Mouse (Mus musculus): ENCODE data around the gene Sfta2. TPM values are rescaled to one million over a fixed set of nuclear protein-coding genes. Genes with fewer than 3 reads are reported as not detected.

The Sfta2 gene
- total and polyA plus RNA-seq, 3 experiments = not detected

DNA sequence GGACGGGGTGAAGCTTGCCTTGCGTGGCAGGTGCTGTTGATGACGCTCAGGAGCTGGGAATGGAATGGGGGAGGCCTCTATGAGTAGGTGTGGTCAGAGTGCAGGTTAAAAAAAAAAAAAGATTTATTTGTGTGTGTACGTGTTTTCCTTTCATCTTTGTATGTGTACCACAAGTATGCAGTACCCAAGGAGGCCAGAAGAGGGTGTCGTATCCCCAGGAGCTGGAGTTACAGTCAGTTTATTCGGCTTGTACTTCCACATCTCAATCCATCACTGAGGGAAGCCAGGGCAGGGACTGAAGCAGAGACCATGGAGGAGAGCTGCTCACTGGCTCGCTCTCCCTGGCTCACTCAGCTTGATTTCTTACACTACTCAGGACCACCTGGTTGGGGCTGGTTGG lies 29.9 kb upstream of the Sfta2 start:
- H3K4me3 ChIP-seq (ENCODE audit: low read depth, low read length) = no peak overlapping the region
- H3K9me3 ChIP-seq (replicated peaks) = no peaks in the 10 kb centered on the region; the same call in 1 of the 2 replicates
- TF ChIP-seq GATA1 (IDR thresholded peaks at IDR 0.05; ENCODE audit: borderline replicate concordance, low read length) (no peak), CTCF (IDR thresholded peaks at IDR 0.05; ENCODE audit: low read depth, low read length) (no peak), POLR2AphosphoS5 (IDR thresholded peaks at IDR 0.05; ENCODE audit: insufficient replicate concordance, low read depth, low read length) (no peak), TAL1 (conservative IDR thresholded peaks at IDR 0.05; ENCODE audit: low read depth, low read length) (no peak), GATA2 (IDR thresholded peaks at IDR 0.05; ENCODE audit: borderline replicate concordance, low read depth, low read length) (no peak)
- DNase-seq (ENCODE audit: low spot score) (no peak), ATAC-seq (ENCODE audit: extremely low read depth, insufficient number of reproducible peaks, low FRiP score, poor library complexity, severe bottlenecking) (no peak)
- H3K27me3 ChIP-seq (ENCODE audit: insufficient read depth, low read length) = peaks cover 25% of the 10 kb centered on the region
- H3K36me3 ChIP-seq (replicated peaks) = no peaks in the 10 kb centered on the region
- H3K4me1 ChIP-seq (ENCODE audit: insufficient read depth, low read depth, low read length) = no peaks in the 10 kb centered on the region

DNA sequence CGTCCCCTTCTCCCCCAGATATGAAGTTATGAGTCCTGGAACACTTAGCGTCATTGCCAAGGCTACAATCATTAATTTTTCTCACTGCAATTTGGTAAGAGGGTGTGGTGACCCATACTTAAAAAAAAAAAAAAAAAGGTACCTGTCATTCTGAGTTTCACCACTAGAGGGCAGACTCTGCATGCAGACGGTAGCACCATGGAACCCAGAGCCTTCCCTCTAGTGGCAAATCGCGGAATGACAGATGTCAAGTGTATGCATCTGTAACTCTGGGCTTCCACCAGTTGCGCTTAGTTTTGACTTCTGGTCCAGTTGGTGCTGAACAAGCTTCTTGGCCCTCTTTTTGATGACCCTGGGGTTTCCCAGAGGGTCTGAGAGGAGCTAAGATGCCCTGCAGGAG lies 23.1 kb upstream of the Sfta2 start:
- peak; percentile 26 for DNase-seq (ENCODE audit: low spot score)
- peaks cover 14% of the 10 kb centered on the region for H3K27me3 ChIP-seq (ENCODE audit: insufficient read depth, low read length)
- ATAC-seq (ENCODE audit: extremely low read depth, insufficient number of reproducible peaks, low FRiP score, poor library complexity, severe bottlenecking) = peak; percentile 34; the same call in 1 of the 2 replicates
- H3K9me3 ChIP-seq (replicated peaks) = no peaks in the 10 kb centered on the region
- TF ChIP-seq POLR2AphosphoS5 (IDR thresholded peaks at IDR 0.05; ENCODE audit: insufficient replicate concordance, low read depth, low read length) (no peak), CTCF (IDR thresholded peaks at IDR 0.05; ENCODE audit: low read depth, low read length) (peak; percentile 92), TAL1 (conservative IDR thresholded peaks at IDR 0.05; ENCODE audit: low read depth, low read length) (no peak), GATA2 (IDR thresholded peaks at IDR 0.05; ENCODE audit: borderline replicate concordance, low read depth, low read length) (no peak), GATA1 (IDR thresholded peaks at IDR 0.05; ENCODE audit: borderline replicate concordance, low read length) (no peak)
- H3K4me1 ChIP-seq (ENCODE audit: insufficient read depth, low read depth, low read length) = no peaks in the 10 kb centered on the region
- H3K36me3 ChIP-seq (replicated peaks) = no peaks in the 10 kb centered on the region
- H3K4me3 ChIP-seq (ENCODE audit: low read depth, low read length) = no peak overlapping the region

DNA sequence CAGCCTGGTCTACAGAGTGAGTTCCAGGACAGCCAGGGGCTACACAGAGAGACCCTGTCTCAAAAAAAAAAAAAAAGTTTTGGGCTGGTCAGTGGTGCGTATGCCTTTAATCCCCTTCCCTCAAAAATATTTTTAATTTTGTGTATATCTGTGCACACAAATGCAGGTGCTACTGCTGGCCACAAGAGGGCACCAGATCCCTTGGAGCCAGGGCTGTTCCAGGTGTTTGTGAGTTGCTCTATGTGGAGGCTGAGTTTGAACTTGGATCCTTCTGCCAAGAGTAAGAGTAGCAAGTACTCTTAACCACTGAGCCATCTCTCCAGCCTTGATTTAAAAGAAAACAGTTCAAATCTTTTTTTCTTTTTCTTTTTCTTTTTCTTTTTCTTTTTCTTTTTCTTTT lies 18.4 kb upstream of the Sfta2 start:
- TF ChIP-seq CTCF (IDR thresholded peaks at IDR 0.05; ENCODE audit: low read depth, low read length) (0 out of 2 replicates have a peak, but pooled peaks have one; percentile 8), TAL1 (conservative IDR thresholded peaks at IDR 0.05; ENCODE audit: low read depth, low read length) (no peak)
- DNase-seq (ENCODE audit: low spot score) (no peak), ATAC-seq (ENCODE audit: extremely low read depth, insufficient number of reproducible peaks, low FRiP score, poor library complexity, severe bottlenecking) (no peak)
- Histone ChIP-seq H3K27me3 (ENCODE audit: insufficient read depth, low read length) (no peaks in the 10 kb centered on the region), H3K9me3 (replicated peaks) (0 out of 2 replicates have a peak, but pooled peaks cover 3% of the 10 kb centered on the region), H3K36me3 (replicated peaks) (no peaks in the 10 kb centered on the region), H3K4me3 (ENCODE audit: low read depth, low read length) (no peak overlapping the region), H3K4me1 (ENCODE audit: insufficient read depth, low read depth, low read length) (no peaks in the 10 kb centered on the region)

DNA sequence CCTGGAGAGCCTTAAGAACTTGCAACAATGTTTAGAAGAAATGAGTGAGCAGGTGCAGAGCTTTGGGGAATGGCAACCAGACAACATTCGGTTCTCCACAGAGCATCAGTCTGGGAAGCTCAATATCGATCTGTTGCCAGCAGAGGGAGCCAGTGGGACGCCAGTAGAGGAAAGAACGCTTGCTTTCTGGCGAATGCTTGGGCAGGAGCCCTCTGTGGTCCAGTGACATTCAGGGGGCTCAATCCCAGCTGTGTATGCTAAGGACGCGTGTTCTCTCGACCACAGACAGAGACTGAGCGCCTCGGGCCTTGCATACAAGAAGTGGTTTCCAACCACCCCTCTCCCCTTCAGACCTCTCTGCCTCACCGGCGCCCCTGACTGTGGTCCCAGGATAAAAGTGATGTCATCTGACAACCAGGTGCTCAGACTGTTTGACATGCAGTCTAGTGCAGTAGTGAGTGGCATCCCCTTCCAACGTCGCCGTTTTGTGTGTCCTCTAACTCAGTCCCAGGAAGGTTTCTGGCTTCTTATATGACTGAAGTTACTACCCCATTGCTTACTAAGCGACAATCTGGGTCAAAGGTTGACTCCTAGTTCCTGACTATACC lies 16.9 kb upstream of the Sfta2 start:
- Histone ChIP-seq H3K9me3 (replicated peaks) (0 out of 2 replicates have a peak, but pooled peaks cover 3% of the 10 kb centered on the region), H3K4me1 (ENCODE audit: insufficient read depth, low read depth, low read length) (no peaks in the 10 kb centered on the region), H3K36me3 (replicated peaks) (no peaks in the 10 kb centered on the region), H3K27me3 (ENCODE audit: insufficient read depth, low read length) (no peaks in the 10 kb centered on the region), H3K4me3 (ENCODE audit: low read depth, low read length) (no peak overlapping the region)
- no peak for DNase-seq (ENCODE audit: low spot score)
- no peak for ATAC-seq (ENCODE audit: extremely low read depth, insufficient number of reproducible peaks, low FRiP score, poor library complexity, severe bottlenecking)
- TF ChIP-seq GATA1 (IDR thresholded peaks at IDR 0.05; ENCODE audit: borderline replicate concordance, low read length) = no peak
- no peak for TF ChIP-seq GATA2 (IDR thresholded peaks at IDR 0.05; ENCODE audit: borderline replicate concordance, low read depth, low read length)
- TF ChIP-seq CTCF (IDR thresholded peaks at IDR 0.05; ENCODE audit: low read depth, low read length) = 0 out of 2 replicates have a peak, but pooled peaks have one; percentile 4
- no peak for TF ChIP-seq POLR2AphosphoS5 (IDR thresholded peaks at IDR 0.05; ENCODE audit: insufficient replicate concordance, low read depth, low read length)
- TF ChIP-seq TAL1 (conservative IDR thresholded peaks at IDR 0.05; ENCODE audit: low read depth, low read length) = no peak

DNA sequence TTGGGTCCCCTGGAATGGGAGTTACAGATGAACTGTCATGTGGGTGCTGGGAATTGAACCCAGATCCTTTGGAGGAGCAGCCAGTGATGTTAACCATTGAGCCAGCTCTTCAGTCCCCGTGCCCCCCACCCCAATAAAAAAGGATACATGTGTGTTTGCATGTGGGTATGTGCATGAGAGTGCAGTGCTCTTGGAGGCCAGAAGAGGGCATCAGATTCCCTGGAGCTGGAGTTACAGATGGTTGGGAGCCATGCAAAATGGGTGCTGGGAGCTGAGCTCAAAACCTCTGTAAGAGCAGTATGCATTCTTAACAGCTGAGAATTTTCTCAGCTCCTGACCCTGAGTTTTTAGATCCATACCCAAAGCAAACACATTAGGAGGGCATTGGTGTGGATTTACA lies 14.1 kb upstream of the Sfta2 start:
- no peaks in the 10 kb centered on the region for H3K27me3 ChIP-seq (ENCODE audit: insufficient read depth, low read length)
- 0 out of 2 replicates have a peak, but pooled peaks cover 4% of the 10 kb centered on the region for H3K4me1 ChIP-seq (ENCODE audit: insufficient read depth, low read depth, low read length)
- TF ChIP-seq GATA2 (IDR thresholded peaks at IDR 0.05; ENCODE audit: borderline replicate concordance, low read depth, low read length) (no peak), TAL1 (conservative IDR thresholded peaks at IDR 0.05; ENCODE audit: low read depth, low read length) (no peak), GATA1 (IDR thresholded peaks at IDR 0.05; ENCODE audit: borderline replicate concordance, low read length) (no peak), POLR2AphosphoS5 (IDR thresholded peaks at IDR 0.05; ENCODE audit: insufficient replicate concordance, low read depth, low read length) (no peak), CTCF (IDR thresholded peaks at IDR 0.05; ENCODE audit: low read depth, low read length) (no peak)
- H3K9me3 ChIP-seq (replicated peaks) = 0 out of 2 replicates have a peak, but pooled peaks cover 3% of the 10 kb centered on the region
- no peaks in the 10 kb centered on the region for H3K36me3 ChIP-seq (replicated peaks)
- DNase-seq (ENCODE audit: low spot score) = no peak
- no peak overlapping the region for H3K4me3 ChIP-seq (ENCODE audit: low read depth, low read length)
- ATAC-seq (ENCODE audit: extremely low read depth, insufficient number of reproducible peaks, low FRiP score, poor library complexity, severe bottlenecking) = no peak

DNA sequence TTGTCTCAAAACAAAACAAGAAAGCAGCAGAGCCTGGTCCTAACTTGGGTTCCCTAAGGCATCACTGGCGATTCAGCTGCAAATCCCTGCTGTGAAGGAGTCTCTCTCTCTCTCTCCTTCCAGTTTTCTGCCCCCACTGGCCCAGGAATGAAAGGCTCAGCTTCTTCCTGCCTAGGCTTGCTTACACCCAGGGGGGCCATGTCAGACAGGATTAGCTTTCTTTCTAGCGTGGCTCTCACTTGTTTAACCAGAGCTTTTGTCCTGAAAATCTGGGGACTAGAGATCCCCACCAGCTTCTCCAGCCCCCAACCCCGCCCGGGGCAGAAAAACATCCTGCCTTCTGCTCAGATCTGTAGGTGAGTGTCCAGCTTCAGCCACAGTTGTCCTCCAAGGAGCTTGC lies 13.0 kb upstream of the Sfta2 start:
- DNase-seq (ENCODE audit: low spot score) = no peak
- TF ChIP-seq GATA1 (IDR thresholded peaks at IDR 0.05; ENCODE audit: borderline replicate concordance, low read length) = no peak
- TF ChIP-seq POLR2AphosphoS5 (IDR thresholded peaks at IDR 0.05; ENCODE audit: insufficient replicate concordance, low read depth, low read length) = no peak
- no peak for TF ChIP-seq GATA2 (IDR thresholded peaks at IDR 0.05; ENCODE audit: borderline replicate concordance, low read depth, low read length)
- no peak for TF ChIP-seq CTCF (IDR thresholded peaks at IDR 0.05; ENCODE audit: low read depth, low read length)
- no peak for TF ChIP-seq TAL1 (conservative IDR thresholded peaks at IDR 0.05; ENCODE audit: low read depth, low read length)
- Histone ChIP-seq H3K9me3 (replicated peaks) (0 out of 2 replicates have a peak, but pooled peaks cover 3% of the 10 kb centered on the region), H3K4me3 (ENCODE audit: low read depth, low read length) (no peak overlapping the region), H3K36me3 (replicated peaks) (no peaks in the 10 kb centered on the region), H3K27me3 (ENCODE audit: insufficient read depth, low read length) (no peaks in the 10 kb centered on the region), H3K4me1 (ENCODE audit: insufficient read depth, low read depth, low read length) (0 out of 2 replicates have a peak, but pooled peaks cover 4% of the 10 kb centered on the region)
- no peak for ATAC-seq (ENCODE audit: extremely low read depth, insufficient number of reproducible peaks, low FRiP score, poor library complexity, severe bottlenecking)

All from G1E (cell line).